Mouse (Mus musculus) Muller cell, postnatal 12 days (primary cell): ENCODE results near the gene Prkci.

Experiments
- DNase-seq: peaks from one replicate; pipeline ENCODE4 v3.0.0-alpha.2; 2015; ENCODE audit errors: inconsistent ontology term

Gene Prkci

DNA sequence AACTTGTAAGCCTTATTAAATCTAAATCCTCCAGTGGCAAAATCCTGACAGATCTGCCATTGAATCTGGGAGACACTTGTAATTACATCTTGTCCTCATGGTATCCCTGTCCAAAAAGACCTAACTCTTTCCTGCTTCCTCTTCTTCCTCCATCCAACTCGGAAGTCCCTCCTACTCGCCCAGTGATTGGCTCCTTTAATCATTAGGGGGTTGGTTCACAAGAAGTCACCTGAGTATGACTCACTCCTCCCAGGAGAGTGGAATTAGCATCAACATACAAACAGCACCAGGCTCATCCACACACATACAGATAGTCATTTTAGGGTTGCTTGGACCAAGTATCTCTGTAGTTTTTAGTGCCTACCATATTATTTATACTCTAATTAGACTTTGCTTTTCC is 47.4 kb downstream of the Prkci start:
- DNase-seq, result no peak

DNA sequence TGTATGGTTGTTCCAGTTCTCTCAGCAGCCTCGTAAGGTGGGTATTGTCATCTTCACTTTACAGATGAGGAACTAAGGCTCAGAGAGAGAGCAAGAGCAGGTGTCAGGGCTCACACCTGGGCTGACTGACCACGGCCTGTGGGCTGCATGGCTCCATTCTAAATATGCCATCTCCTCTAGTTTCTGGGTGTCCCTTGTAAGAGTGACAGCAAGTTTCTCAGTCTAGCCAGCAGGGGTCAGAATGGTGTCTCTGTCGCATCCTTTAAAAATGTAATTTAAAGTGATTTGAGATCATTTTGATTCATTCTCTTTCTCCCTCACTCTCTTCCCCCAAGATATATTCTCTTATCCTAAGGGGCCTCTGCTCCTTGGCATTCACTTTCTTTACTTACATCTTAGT is 51.7 kb downstream of the Prkci start:
- DNase-seq, result no peak

DNA sequence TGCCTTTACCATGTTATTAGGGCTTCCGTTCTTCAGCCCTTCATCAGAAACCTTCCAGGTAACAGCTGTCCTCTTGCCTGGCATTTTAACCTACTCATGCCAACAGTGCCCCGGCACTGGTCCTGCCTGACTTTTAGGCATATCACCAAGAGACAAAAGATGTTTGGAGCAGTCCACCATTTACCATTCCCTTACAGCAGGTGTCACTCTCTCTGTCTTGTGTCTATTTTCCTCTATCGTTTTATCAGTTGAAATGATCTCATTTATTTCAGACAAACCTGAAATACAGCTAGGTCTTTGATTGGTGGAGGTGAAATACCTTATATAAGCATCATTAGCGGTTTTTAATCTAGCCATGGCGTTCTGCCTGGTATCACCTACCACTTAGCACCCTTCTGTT is 53.5 kb downstream of the Prkci start:
- no peak for DNase-seq

DNA sequence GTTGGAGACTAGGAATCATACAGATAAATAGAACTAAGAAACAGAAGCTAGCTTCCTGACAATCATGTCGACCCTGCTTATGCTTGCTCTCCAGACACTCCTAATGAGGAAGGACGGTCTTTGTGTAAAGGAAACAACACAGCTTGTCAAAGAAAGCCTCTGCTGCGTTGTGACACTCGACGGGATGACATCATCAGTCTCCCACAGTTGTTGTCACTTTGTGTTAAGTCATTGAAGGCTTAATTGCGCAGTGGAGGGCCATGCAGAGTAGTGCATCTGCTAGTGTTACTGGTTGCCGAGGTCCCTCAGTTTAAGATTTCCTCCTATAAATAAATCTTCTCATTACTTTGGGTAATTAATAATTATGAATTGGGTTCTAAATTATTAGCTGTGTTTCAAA is 54.8 kb downstream of the Prkci start:
- peak; percentile 91 for DNase-seq

DNA sequence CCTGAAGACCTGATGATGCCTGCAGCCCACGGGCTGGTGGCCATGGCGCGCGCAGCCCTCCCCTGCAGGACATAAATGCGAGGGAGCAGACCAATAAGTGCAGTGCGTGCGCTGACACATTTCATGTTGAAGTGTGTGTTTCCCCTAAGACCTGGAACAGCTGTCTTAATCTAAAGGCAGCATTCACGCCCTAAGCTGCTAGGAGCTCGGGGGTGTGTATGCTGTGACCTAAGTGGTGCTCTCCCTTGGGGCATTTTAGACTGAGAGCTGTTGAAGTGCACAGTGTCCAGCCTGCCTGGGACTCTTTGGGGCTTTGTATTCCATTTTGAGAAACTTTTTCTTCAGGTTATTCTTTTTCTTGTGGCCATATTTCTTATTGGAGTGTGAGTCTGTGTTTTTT is 56.2 kb downstream of the Prkci start:
- DNase-seq, result no peak

DNA sequence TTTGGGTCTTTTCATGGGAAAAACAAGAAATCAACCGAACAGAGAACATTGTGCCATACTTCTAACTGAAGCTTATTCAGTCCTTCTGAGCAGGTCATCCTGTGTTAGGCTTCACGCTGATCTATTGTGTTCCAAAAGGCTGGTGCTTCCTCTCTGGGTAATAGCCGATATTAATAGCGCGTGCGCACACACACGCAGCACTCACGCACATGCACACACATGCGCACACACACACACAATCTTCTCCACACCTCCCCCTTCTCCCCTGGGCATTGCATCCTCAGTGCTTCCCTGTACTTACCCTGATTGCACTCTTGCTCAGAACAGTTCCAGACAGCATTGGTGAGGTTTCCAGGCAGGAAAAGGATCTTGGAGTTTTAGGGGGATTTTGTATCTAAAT is 57.6 kb downstream of the Prkci start:
- DNase-seq, result no peak

DNA sequence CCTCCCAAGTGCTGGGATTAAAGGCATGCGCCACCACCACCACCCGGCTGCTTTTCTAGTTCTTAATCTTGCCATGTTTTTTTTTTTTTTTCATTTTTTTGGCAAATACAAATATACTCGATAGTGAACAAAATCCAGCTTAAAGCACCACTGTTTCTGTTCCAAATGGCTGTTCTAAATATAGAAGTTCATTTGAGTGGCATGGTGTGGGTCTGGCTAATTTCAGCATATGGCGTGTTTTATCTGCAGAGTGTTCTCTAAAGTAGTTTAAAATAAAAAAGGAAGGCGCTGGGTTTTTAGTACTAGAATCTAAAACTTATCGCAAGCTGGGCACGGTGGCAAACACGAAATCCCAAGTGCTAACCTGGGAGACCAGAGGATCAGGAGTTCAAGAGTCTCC is 59.3 kb downstream of the Prkci start:
- no peak for DNase-seq

DNA sequence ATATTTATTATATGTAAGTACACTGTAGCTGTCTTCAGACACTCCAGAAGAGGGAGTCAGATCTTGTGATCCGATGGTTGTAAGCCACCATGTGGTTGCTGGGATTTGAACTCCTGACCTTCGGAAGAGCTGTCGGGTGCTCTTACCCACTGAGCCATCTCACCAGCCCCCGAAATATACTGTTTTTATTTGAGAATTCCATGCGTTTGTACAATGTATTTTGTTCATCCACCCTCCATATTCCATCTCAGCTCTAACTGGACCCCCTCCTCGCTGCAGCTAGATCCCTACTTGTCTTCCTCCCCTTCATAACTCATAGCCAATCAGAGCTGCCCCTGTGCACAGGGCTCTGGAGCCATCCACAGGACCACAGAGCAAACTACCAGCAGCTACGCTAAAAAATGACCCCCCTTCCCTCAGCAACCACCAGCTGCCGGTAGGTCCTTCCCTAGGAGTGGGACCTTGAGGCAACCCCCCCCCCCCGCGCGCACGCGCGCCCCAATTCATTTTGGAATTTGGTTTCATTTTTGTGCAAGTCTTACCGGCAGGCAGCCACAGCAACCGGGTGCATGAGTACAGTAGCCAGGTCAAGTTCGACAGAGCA is 60.6 kb downstream of the Prkci start:
- peak; percentile 86 for DNase-seq

DNA sequence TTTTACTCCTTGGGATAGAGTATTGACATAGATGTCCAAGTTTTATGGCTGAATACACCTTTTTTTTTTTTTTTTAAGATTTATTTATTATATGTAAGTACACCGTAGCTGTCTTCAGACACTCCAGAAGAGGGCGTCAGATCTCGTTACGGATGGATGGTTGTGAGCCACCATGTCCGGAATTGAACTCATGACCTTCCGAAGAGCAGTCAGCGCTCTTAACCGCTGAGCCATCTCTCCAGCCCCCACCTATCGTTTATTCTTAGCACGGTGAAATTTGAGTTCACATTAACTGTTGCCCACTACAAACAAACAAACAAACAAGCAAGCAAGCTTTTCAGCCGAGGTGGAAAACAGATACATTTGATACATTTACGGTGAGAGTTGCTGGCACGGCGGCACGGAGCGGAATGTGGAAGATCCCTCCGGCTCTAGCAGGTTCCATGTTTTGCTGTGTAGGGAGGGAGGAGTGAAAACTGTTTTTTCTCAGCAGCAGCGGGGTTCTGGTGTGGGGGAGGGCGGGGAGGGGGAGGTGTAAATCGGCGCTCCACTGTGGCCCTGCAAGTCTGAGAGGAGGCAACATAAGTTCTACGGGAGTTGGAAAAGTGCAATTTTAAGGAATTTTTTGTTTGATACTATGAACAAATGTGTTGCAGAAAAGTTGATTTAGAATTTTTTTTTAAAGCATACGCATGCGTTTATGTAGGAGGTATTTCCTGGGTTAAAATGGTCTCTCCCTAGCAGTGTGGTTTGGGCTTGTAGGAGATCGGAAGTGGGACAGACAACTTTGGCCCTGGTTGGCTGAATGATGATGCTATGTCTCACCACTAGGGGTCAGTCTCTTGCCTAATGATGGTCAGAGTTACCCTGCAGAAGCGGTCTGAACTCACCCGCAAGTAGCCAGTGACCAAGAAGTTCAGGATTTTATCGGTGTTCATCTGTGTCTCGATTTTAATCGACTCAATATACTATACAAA is 61.4 kb downstream of the Prkci start:
- peak; percentile 85 for DNase-seq

DNA sequence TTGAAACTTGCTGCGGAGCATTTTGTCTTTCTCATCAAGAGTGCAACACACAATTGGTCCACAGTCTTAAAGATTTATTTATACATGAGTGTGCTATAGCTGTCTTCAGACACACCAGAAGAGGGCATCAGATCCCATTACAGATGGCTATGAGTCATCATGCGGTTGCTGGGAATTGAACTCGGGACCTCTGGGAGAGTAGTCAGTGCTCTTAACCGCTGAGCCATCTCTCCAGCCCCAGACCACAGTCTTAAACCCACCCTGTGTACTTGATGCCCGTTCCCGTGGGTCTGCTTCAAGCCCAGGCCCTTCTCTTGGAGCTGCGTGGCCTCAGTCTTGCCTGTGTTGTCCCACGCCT is 65.2 kb downstream of the Prkci start:
- DNase-seq, result no peak

DNA sequence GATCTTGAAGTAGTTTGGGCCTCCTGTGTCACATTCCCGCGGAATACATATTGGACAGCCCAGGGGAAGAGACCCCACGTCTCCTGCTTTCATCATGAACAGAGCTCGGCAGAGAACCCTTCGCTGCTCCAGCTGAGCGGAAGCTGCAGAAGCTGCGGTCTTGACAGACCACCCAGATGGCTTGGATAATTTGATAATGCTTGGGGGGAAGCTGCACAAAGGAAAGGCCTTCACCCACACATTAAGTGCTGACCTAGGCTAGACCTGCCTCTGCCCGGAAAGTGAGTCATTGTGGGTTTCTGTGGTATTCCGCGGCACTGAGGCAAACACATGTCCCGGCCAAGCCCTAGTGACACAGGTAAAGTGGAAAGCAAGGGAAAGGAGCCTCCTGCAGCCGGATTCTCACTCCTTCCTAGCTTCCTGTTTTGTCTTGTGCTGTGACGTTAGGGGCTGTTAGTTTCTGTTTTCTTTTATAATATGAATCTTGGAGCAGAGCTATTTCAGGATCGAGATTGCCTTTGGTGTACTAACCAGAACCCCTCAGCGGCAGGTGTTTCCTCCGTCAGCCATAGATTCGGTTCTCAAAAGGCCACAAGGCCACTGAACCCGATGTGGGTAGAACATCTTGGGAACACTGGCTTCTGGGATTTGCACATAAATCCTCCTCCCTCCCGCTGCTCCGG is 65.7 kb downstream of the Prkci start:
- peak; percentile 69 for DNase-seq

DNA sequence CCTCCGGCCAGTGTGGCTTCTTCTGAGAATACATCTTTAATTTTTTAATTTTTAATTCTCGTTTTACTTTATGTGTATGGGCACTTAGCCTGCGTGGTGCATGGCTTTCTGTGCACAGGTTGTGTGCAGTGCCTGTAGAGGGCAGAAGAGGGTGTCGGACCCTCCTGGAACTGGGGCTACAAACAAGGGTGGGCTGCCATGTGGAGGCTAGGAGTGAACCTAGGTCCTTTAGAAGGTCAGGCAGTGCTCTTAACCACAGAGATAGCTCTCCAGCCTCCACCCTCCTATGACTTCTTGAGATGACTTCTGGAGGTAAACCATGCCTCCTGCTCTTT is 66.2 kb downstream of the Prkci start:
- no peak for DNase-seq

DNA sequence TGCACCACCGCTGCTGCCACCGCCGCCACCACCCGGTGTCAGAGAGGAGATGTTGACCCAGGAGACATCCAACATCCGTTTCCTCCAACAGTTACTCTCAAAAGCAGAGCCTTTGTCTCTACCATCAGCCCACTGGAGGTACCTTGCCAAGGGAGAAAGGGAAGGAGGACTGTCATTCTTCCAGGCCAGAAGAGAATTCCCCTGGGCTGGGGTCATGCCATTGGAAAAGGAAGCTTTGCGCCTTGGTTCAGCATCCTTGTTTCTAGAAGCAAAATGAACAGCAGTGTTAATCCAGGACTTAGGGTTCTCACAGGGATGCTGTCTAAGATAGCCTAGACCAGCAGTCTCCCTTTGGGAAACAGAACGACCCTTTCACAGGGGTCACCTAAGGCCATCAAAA is 66.8 kb downstream of the Prkci start:
- DNase-seq, result no peak

DNA sequence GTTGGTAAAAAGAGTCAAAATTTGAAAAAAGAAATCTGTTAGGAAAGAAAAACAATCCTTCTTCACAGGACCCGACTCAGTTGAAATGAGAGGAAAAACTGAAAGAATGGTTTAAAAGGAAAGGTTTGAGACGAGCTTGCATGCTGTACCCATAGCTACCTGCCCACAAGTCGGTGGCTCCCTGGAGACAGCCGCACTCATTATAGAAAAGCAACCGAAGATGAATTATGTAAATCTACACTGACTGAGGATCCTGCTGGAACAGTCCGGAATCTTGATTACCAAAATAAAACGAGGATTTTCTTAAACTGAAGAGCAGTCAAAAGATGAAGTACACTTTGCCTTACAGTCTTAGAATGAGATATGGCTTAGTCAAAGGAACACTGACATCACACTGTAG is 72.9 kb downstream of the Prkci start:
- no peak for DNase-seq

DNA sequence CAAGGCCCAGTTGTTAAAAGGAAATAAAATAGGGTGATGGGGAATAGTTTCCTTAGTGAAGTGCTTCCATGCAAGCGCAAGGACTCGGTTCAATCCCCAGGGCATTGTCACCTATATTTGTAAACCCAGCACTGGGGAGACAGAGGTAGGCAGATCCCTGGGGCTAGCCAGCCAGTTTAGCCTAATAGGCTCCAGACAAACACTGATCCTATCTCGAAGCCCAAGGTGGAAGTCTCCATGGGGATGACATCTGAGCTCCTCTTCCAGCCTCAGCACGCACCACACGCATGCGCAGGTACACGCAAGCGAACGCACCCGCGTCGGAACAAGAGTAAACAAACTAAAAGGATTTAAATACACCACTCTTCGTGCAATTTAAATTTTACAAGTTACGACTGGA is 76.3 kb downstream of the Prkci start:
- no peak for DNase-seq

DNA sequence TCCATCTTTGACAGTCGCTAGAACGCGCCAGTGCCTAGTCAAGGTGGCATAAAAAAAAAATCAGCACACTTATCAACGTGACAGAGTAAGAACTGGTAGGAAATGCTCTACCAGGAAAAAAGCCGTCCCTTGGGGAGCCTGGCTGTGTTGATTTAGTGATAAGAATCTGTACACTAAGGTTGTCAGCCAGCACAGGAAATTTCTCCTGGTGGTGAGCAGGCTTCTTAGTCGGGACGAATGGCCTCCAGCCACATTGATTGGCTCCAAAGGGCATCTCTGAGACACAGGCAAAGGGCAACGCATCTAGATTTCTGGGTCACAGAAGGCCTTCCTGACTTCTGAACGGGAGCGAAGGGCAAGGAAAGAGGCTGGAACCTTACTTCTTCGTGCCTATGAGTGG is 80.3 kb downstream of the Prkci start:
- DNase-seq, result no peak

DNA sequence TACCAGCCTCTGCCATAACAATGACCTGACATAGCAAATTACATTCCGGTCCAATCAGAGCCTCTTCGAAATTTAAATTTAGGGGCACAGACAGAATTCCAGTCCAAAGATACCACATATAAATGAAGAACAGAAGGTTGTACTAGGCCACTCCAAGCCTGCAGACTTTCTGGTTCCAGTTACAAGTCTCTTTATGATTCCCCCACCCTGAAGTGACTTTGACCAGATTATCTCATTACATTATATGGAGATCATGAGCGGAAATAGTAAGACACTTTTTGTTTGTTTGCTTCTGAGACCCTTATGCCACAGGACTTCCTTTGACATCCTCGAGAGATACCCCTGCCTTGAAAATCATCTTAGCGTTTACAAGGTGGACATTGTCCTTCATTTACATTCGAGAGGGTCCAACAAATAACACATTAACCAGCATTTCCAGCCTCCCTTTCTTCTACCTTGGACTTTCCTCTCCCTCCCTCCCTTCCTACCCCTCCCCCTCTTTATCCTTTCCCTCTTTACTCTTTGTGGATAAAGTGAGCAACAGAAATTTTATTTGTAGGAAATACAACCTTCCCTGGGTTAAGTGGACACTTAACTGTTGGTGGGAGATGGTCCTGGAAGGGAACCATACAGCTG is 81.6 kb downstream of the Prkci start:
- no peak for DNase-seq

DNA sequence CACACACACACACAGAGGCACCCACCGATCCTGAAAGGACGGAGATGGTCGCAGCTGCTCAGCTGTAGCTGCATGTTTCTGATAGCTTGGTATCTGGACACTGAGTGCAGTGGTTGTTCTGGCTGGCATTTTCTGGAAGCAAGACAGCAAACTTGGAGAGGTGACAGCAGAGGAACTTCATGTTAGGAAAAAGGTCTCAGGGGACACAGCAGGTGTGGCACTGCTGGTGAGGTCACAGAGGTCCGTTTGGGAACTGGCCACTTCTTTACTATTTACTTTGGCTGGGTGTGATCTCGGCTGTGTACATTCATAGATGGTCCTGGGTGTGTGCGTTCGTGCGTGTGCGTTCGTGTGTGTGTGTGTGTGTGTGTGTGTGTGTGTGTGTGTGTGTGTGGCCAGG is 83.9 kb downstream of the Prkci start:
- DNase-seq, result no peak

DNA sequence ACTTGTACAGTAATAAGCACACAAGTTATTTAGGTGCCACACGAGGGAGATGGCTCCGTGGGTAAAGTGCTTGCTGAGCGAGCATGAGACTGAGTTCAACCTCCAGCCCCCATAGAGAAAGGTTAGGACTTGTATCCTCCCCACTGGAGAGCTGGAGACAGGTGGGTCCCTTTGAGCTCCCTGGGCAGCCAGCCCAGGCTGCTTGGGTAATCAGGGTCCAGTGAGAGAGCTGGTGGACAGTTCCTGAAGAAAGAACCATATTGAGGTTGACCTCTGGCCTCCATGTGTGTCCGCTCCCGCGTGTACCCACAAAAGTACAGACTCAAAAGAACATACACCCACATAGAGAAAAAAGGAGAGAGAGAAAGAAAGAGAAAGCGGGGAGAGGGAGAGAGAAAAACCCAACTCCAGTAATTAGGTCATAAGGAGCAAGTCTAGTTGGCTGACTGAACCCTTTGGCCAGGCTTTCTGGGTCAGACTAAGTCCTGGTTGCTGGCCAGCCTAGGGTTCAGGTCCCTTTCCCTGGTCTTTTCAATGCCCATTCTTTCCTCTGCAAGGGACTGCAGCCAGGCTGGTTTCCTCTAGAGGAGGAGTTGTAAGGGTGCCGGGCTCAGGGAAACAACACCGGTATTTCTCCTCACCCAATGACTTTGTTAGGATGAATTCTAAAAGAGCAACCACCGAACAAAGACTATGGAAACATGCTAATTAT is 85.4 kb downstream of the Prkci start:
- DNase-seq, result peak; percentile 62

DNA sequence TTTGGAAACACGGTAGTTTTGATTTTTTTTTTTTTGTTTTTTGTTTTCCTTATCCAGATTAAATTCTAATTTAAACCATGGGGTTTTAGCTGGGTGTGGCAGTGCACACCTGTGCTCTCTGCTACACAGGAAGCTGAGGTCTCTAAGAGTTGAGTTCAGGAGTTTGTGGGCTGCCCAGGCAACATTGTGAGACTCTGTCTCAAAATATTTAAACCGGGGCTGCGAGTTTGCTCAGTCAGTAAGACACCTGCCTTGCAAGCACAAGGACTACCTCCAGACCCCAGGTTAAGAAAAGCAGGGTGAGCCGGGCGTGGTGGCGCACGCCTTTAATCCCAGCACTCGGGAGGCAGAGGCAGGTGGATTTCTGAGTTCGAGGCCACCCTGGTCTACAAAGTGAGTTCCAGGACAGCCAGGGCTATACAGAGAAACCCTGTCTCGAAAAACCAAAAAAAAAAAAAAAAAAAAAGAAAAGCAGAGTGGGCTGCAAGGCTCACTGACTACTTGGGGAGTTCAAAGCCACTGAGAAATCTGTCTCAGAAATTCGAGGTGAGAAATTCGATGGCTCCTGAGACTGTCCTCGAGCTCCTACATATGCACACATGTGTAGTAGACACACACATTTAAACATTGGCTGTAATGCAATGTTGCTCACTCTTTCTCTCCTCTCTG is 87.4 kb downstream of the Prkci start:
- DNase-seq, result no peak

DNA sequence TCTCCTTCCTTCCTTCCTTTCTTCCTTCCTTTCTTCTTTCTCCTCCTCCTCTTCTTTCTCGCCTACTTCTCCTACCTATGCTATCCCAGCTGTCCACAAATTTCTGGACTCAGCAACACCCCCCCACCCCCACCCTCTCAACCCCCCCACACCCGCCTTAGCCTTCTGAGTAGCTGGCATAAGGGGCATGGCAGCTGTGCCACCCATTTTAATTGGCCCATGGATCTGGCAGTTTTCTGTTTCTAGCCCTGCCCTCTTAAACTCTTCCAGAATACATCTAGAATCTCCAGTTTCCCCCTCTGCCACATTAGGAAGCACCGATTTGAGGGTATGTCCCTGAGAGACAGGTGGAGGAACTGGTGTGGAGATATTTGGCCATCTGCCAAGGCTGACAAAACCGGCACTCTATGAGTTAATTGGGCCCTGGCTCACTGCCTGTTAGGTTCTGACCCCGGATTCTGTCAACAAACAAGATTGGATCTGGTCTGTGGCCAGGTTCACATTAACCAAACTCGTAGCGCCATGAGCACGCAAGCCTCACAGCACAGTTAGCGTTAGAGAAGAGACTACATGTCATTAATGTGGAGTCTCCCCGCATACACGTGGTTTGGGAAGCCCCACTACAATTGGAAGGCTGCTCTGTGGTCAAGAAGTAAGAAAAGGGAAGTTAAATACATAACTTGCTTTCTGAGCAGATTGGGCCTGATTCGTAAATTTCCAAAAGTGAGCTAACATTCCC is 88.1 kb downstream of the Prkci start:
- DNase-seq, result peak; percentile 59
